Mouse (Mus musculus): ENCODE data around the gene Gon4l. TPM values are rescaled to one million over a fixed set of nuclear protein-coding genes. Genes with fewer than 3 reads are reported as not detected.

Gon4l gene
- total RNA-seq, 2 experiments from 2014 or later, result 6.7 to 20.4 TPM

Other genes starting within 250 kb of the Gon4l start
- 15.2 and 20.5 TPM in 2 replicates for gene Arhgef2, start 229.3 kb upstream of the Gon4l start, total RNA-seq (2015; ENCODE audit: low replicate concordance)
- gene Arhgef2, start 229.3 kb upstream of the Gon4l start, total RNA-seq (2017; ENCODE audit: low replicate concordance), result 16.7 and 18.1 TPM in 2 replicates
- gene Rxfp4, start 182.1 kb upstream of the Gon4l start, total RNA-seq (2015; ENCODE audit: low replicate concordance), result not detected in 2 replicates
- not detected in 2 replicates for gene Rxfp4, start 182.1 kb upstream of the Gon4l start, total RNA-seq (2017; ENCODE audit: low replicate concordance)
- 25.0 and 29.5 TPM in 2 replicates for gene Khdc4, start 149.4 kb upstream of the Gon4l start, total RNA-seq (2015; ENCODE audit: low replicate concordance)
- 19.9 and 23.4 TPM in 2 replicates for gene Khdc4, start 149.4 kb upstream of the Gon4l start, total RNA-seq (2017; ENCODE audit: low replicate concordance)
- 99.9 and 111 TPM in 2 replicates for gene Rit1, start 118.4 kb upstream of the Gon4l start, total RNA-seq (2015; ENCODE audit: low replicate concordance)
- 90.6 and 102 TPM in 2 replicates for gene Rit1, start 118.4 kb upstream of the Gon4l start, total RNA-seq (2017; ENCODE audit: low replicate concordance)
- gene Syt11, start 60.1 kb upstream of the Gon4l start, total RNA-seq (2015; ENCODE audit: low replicate concordance), result 0.19 TPM in 1 of 2 replicates, not detected in the other
- 0.85 TPM in 1 of 2 replicates, not detected in the other for gene Syt11, start 60.1 kb upstream of the Gon4l start, total RNA-seq (2017; ENCODE audit: low replicate concordance)
- gene Msto1, start 78.8 kb downstream of the Gon4l start, total RNA-seq (2015; ENCODE audit: low replicate concordance), result 2.3 and 3.7 TPM in 2 replicates
- 2.5 and 5.2 TPM in 2 replicates for gene Msto1, start 78.8 kb downstream of the Gon4l start, total RNA-seq (2017; ENCODE audit: low replicate concordance)
- gene Ash1l, start 115.4 kb downstream of the Gon4l start, total RNA-seq (2015; ENCODE audit: low replicate concordance), result 21.1 and 22.5 TPM in 2 replicates
- 18.2 and 25.5 TPM in 2 replicates for gene Ash1l, start 115.4 kb downstream of the Gon4l start, total RNA-seq (2017; ENCODE audit: low replicate concordance)
- 40.2 and 46.2 TPM in 2 replicates for gene Dap3, start 116.0 kb downstream of the Gon4l start, total RNA-seq (2015; ENCODE audit: low replicate concordance)
- 27.0 and 28.7 TPM in 2 replicates for gene Dap3, start 116.0 kb downstream of the Gon4l start, total RNA-seq (2017; ENCODE audit: low replicate concordance)